Mouse (Mus musculus) hindbrain, embryonic 16.5 days (tissue): Measurements from ENCODE around the gene Eps8l3. TPM values are rescaled to one million over a fixed set of nuclear protein-coding genes. Genes with fewer than 3 reads are reported as not detected.
A peak's percentile ranks its signal among the peaks of the same experiment; 100 is the strongest.
"Not testable (repeated sequence)": the region's sequence is repeated elsewhere in the genome, so short reads cannot be mapped to it uniquely, and the experiment has no call there.

Experiments used
- ATAC-seq: fragments of 200-750 bp; cut with Nextera tagmentation; 2 replicates; pipeline ENCODE4 v1.8.0; 2017; ENCODE audit warnings: moderate TSS enrichment, moderate library complexity
- H3K27ac ChIP-seq: fragments of 300-500 bp; sonication (generic); 2 replicates; pipeline ENCODE4 v1.5.1; 2014; ENCODE audit warnings: low read depth, mild to moderate bottlenecking, control low read depth, low read length, moderate library complexity
- H3K27me3 ChIP-seq: fragments of 300-500 bp; sonication (generic); replicated peaks from 2 replicates; pipeline ENCODE4 v1.6.1; 2014; ENCODE audit warnings: low read length; ENCODE audit not compliant: control insufficient read depth, insufficient read depth
- H3K36me3 ChIP-seq: fragments of 300-500 bp; sonication (generic); 2 replicates; pipeline ENCODE4 v1.6.1; 2014; ENCODE audit warnings: mild to moderate bottlenecking, low read length, moderate library complexity, mixed read lengths; ENCODE audit not compliant: control insufficient read depth, insufficient read depth
- H3K4me1 ChIP-seq: fragments of 300-500 bp; sonication (generic); 2 replicates; pipeline ENCODE4 v1.6.1; 2014; ENCODE audit warnings: low read depth, low read length; ENCODE audit not compliant: control insufficient read depth, insufficient read depth
- H3K4me2 ChIP-seq: fragments of 300-500 bp; sonication (generic); 2 replicates; pipeline ENCODE4 v1.6.1; 2014; ENCODE audit warnings: mild to moderate bottlenecking, low read length, control low read depth, moderate library complexity
- H3K4me3 ChIP-seq: fragments of 300-500 bp; sonication (generic); 2 replicates; pipeline ENCODE4 v1.5.1; 2014; ENCODE audit warnings: mild to moderate bottlenecking, low read length, control low read depth, moderate library complexity
- H3K9ac ChIP-seq: fragments of 300-500 bp; sonication (generic); 2 replicates; pipeline ENCODE4 v1.6.1; 2014; ENCODE audit warnings: low read depth, mild to moderate bottlenecking, control low read depth, low read length, moderate library complexity
- H3K9me3 ChIP-seq: fragments of 300-500 bp; sonication (generic); 2 replicates; pipeline ENCODE4 v1.6.1; 2014; ENCODE audit warnings: mild to moderate bottlenecking, low read length, moderate library complexity; ENCODE audit not compliant: control insufficient read depth
- WGBS: fragments of 180-500 bp; shearing (Covaris S2); extraction: QIAGEN DNeasy Blood & Tissue Kit; methylation state at CpG from one replicate; pipeline ENCODE4 v1.1.7; 2014; 5-methylcytosine and 5-hydroxymethylcytosine counted together
- polyA plus RNA-seq: library from polyadenylated mRNA; unstranded; fragments of >200 nt; fragmentation: Nextera tagmentation; extraction: Ambion mirVana; gene quantifications from 2 replicates; pipeline ENCODE4 v1.2.1, GENCODE M21; 2015

Eps8l3 gene
- polyA plus RNA-seq, 1 experiment from 2014 or later, result not detected

GRCm38 (mm10) chr3:107849000-107849692, 27.9 kb upstream of the Eps8l3 start:
- ATAC-seq, result peak; percentile 14; the same call in 1 of the 2 replicates
- no peak overlapping the region for H3K4me3 ChIP-seq
- no peak overlapping the region for H3K9ac ChIP-seq
- no peak overlapping the region for H3K27ac ChIP-seq
- H3K36me3 ChIP-seq, result no peaks in the 10 kb centered on the region
- H3K4me1 ChIP-seq, result peaks cover 27% of the 10 kb centered on the region
- no peaks in the 10 kb centered on the region for H3K27me3 ChIP-seq
- WGBS, result 35% methylated on average over 6 of the region's 6 CpGs
- H3K9me3 ChIP-seq, result no peaks in the 10 kb centered on the region
- no peak overlapping the region for H3K4me2 ChIP-seq

GRCm38 (mm10) chr3:107849693-107850031, 27.4 kb upstream of the Eps8l3 start:
- no peak for ATAC-seq
- H3K4me2 ChIP-seq, result no peak overlapping the region
- 90% methylated on average over 2 of the region's 2 CpGs for WGBS
- H3K36me3 ChIP-seq, result no peaks in the 10 kb centered on the region
- H3K27ac ChIP-seq, result no peak overlapping the region
- H3K4me3 ChIP-seq, result no peak overlapping the region
- H3K27me3 ChIP-seq, result no peaks in the 10 kb centered on the region
- no peak overlapping the region for H3K9ac ChIP-seq
- peaks cover 24% of the 10 kb centered on the region for H3K4me1 ChIP-seq
- H3K9me3 ChIP-seq, result no peaks in the 10 kb centered on the region

DNA sequence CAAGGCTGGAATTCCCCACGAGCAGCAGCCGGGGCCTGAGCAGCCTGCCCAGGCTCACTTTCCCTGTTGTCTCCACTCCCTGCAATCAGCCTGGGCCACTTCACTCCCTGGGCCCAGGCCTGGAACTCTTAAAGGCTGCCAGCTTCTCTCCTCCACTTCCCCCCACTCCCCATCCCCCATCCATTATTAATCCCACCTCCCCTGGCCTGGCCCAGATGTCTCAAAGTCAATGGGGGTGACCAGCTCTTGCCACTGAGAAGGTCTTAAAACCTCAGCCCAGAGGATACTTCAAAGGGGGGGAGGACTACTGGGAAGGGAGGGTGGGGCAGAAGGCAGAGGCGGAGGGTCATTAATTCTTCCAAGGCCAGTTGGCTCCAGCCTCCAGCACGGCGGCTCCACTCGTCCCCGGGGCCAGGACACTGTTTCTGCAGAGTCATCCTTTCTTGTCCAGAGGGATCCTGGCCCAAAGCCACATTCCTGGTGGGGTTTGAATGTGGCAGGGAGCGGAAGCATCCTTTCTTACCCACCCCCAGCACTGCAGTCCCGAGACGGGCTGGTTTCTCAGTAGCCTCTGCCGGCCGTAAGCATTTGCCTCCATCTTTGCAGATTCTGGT, 26.5 kb upstream of the Eps8l3 start:
- H3K9me3 ChIP-seq, result no peaks in the 10 kb centered on the region
- peak overlapping the region; percentile 30 for H3K4me2 ChIP-seq
- no peak overlapping the region for H3K4me3 ChIP-seq
- no peaks in the 10 kb centered on the region for H3K27me3 ChIP-seq
- WGBS, result 11% methylated on average over 12 of the region's 12 CpGs
- H3K36me3 ChIP-seq, result no peaks in the 10 kb centered on the region
- peak; percentile 83 for ATAC-seq
- H3K27ac ChIP-seq, result no peak overlapping the region; the same call in 1 of the 2 replicates
- peaks cover 24% of the 10 kb centered on the region for H3K4me1 ChIP-seq
- H3K9ac ChIP-seq, result peak overlapping the region; percentile 33

GRCm38 (mm10) chr3:107852786-107853185, 24.2 kb upstream of the Eps8l3 start:
- 63% methylated on average over 7 of the region's 7 CpGs for WGBS
- Histone ChIP-seq H3K27me3 (no peaks in the 10 kb centered on the region), H3K9me3 (no peaks in the 10 kb centered on the region), H3K4me2 (no peak overlapping the region), H3K4me3 (no peak overlapping the region), H3K27ac (no peak overlapping the region), H3K36me3 (no peaks in the 10 kb centered on the region), H3K9ac (no peak overlapping the region), H3K4me1 (peaks cover 24% of the 10 kb centered on the region)
- ATAC-seq, result no peak

DNA sequence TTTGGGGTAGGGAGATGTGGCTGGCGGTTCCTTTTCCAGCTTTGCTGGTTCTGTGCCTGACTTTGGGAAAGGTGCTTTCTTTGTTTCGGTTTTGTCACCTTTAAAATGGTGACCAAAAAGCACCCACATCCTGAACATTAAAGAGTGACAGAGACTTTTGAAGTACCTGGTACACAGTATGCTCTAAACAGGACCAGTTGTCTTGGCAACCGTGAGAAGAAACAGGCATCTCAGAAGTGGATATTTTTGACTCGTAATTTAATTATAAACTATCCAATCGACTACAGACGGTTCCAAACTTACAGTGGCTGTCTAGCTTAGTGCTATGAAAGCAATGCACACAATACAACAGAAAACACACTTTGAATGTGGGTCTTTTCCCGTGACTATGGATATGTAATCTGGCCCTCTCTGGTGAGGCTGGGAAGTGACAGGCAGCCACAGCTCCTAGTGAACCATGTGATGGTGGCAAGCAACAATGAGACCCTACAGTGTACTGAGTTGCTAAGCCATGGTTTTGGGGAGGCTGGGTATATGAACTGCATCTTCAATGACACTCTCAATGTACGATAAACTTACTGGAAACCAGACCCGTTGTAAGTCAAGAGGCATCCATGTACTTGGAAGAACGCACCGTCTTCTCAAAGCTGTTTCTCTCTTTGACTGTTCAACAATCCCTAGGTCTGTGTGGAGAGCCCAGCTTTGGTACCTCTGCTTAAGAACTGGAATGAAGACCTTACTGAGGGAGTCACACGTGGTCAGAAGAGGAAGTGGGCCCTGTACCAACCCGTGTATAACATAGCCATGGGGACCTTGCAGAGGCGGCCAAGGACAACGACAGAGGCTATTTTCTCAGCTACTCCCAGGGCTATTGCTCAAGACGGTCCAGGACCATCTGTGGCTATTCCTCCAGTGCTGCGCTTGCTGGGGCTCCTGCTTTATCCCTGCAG, 23.5 kb upstream of the Eps8l3 start:
- Histone ChIP-seq H3K4me2 (no peak overlapping the region), H3K27ac (no peak overlapping the region), H3K36me3 (no peaks in the 10 kb centered on the region), H3K9ac (no peak overlapping the region), H3K9me3 (no peaks in the 10 kb centered on the region), H3K4me1 (peaks cover 24% of the 10 kb centered on the region), H3K4me3 (no peak overlapping the region), H3K27me3 (no peaks in the 10 kb centered on the region)
- 86% methylated on average over 17 of the region's 17 CpGs for WGBS
- ATAC-seq, result no peak

DNA sequence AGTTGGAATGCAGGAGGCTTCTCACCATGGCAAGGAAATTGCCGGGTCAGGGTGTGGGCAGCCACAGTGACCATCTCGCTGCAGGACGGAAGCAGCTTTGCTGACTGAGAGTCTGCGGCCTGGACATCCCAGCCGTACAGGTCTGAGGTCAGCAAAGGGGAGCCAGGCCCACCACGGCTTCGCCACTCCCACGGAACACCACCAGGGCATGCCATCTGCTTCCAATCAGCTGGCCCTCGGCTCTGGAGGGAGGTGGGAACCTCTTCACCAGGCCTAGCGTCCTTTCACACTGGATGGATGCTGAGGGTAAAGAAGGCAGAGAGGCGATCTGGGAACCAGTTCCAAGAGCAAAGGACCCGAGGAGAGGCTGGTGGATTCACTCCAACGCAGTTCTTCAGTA, 21.7 kb upstream of the Eps8l3 start:
- ATAC-seq, result no peak
- no peak overlapping the region for H3K27ac ChIP-seq
- H3K36me3 ChIP-seq, result no peaks in the 10 kb centered on the region
- 78% methylated on average over 13 of the region's 13 CpGs for WGBS
- H3K27me3 ChIP-seq, result no peaks in the 10 kb centered on the region
- no peak overlapping the region for H3K4me2 ChIP-seq
- no peaks in the 10 kb centered on the region for H3K9me3 ChIP-seq
- peaks cover 7% of the 10 kb centered on the region for H3K4me1 ChIP-seq
- H3K9ac ChIP-seq, result no peak overlapping the region
- H3K4me3 ChIP-seq, result no peak overlapping the region

DNA sequence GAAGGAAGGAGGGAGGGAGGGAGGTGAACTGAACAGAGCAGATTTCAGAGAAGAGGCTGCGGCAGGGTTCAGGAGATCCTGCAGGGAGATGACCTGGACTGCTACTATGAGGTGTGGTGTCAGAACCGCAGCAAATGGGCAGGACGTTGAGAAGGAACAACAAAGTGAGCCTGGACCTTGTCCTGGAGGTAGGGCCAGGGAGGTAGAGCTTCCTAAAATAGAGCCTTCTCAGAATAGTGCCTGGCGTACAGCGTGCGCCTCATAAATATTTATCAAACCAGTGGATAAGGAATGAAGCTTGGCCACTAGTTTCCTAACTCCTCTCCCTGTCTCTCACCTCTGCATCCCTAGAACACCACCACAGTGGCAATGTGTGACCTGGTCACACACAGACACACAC, 19.4 kb upstream of the Eps8l3 start:
- Histone ChIP-seq H3K9me3 (no peaks in the 10 kb centered on the region), H3K27ac (no peak overlapping the region), H3K4me3 (no peak overlapping the region), H3K9ac (no peak overlapping the region), H3K4me1 (no peaks in the 10 kb centered on the region), H3K36me3 (no peaks in the 10 kb centered on the region), H3K27me3 (no peaks in the 10 kb centered on the region), H3K4me2 (no peak overlapping the region)
- no peak for ATAC-seq
- 53% methylated on average over 6 of the region's 6 CpGs for WGBS

- WGBS, result 79% methylated on average over 5 of the region's 5 CpGs
Measured at GRCm38 (mm10) chr3:107861483-107861882, 15.5 kb upstream of the Eps8l3 start.

DNA sequence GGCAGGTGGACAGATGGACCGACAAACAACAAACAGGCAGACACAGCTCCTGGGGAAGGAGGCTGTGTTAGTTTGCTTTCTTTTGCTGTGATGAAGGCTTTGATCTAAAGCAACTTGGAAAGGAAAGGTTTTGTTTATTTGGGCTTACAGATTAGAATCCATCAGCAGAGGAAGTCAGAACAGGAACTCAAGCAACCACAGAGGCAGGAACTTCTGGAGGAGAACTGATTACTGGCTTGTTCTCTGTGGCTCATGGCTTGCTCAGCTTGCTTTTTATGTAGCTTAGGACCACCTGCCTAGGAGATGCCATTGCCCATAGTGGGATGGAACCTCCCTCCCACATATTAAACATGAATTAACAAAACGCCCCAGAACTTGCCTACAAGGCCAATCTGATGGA, 14.6 kb upstream of the Eps8l3 start:
- Histone ChIP-seq H3K9me3 (no peaks in the 10 kb centered on the region), H3K27me3 (no peaks in the 10 kb centered on the region), H3K4me2 (no peak overlapping the region), H3K27ac (no peak overlapping the region), H3K9ac (no peak overlapping the region), H3K4me3 (no peak overlapping the region), H3K36me3 (no peaks in the 10 kb centered on the region), H3K4me1 (peaks cover 4% of the 10 kb centered on the region; the same call in 1 of the 2 replicates)
- ATAC-seq, result no peak
- 76% methylated on average over 2 of the region's 2 CpGs for whole genome bisulfite sequencing

More at GRCm38 (mm10) chr3:107861483-107861882, 15.5 kb upstream of the Eps8l3 start:
- ATAC-seq, H3K4me2 ChIP-seq, H3K4me1 ChIP-seq, H3K9ac ChIP-seq, H3K36me3 ChIP-seq, H3K27ac ChIP-seq, H3K9me3 ChIP-seq, H3K4me3 ChIP-seq, H3K27me3 ChIP-seq: not testable (repeated sequence)
